In genomic region chr19:14889794-14890193, GRCm38 (mm10) we compare ENCODE assay signal across 10 mouse cellular contexts.
DNase-seq lines count a peak whose midpoint lies in the region; ATAC-seq and TF ChIP-seq lines count a peak whose summit lies in the region.
"Had no signal": no experiment of that assay in that cellular context is flagged by ENCODE, and none has a peak within 500 bp of the region (broad histone marks: within the 10 kb centered on the region; RNA-seq: fewer than 3 reads in every experiment).

No protein-coding gene starts in this region.

- intact Hi-C loops in gastrocnemius, adult 2 months (cut with DNase I), result no loop called here

- H3K9me3 ChIP-seq in E14TG2a.4 (ENCODE audit: low read length), result no peaks in the 10 kb centered on the region
- H3K9me3 ChIP-seq in forebrain, embryonic 16.5 days (ENCODE audit: control insufficient read depth, low read length), result no peaks in the 10 kb centered on the region
- no peaks in the 10 kb centered on the region for H3K9me3 ChIP-seq in midbrain, embryonic 10.5 days (replicated peaks)

- DNase-seq in frontal cortex, adult 2 months (ENCODE audit: extremely low spot score in 1 of 2, low spot score in 1 of 2), result no peak
- DNase-seq in midbrain, embryonic 10.5 days (ENCODE audit: low spot score), result peak; percentile 31
- no peak for DNase-seq in urinary bladder, postnatal 4 days (ENCODE audit: low spot score in 2 of 2)
- no peak for DNase-seq in gastrocnemius, adult 2 months
- DNase-seq in cerebellum, adult 9-10 months, result no peak
- DNase-seq: cerebellum, postnatal 25 days had no signal

- H3K27me3 ChIP-seq in E14TG2a.4 (ENCODE audit: insufficient read depth, low read length), result peaks cover 9% of the 10 kb centered on the region; the same call in 1 of the 2 replicates
- peaks cover 6% of the 10 kb centered on the region; the same call in 1 of the 2 replicates for H3K27me3 ChIP-seq in forebrain, embryonic 16.5 days (replicated peaks; ENCODE audit: control insufficient read depth, insufficient read depth, low read length)
- H3K27me3 ChIP-seq in midbrain, embryonic 10.5 days (ENCODE audit: low read depth, poor library complexity, severe bottlenecking), result peaks cover 62% of the 10 kb centered on the region

- no peak overlapping the region for H3K9ac ChIP-seq in forebrain, embryonic 16.5 days (replicated peaks; ENCODE audit: low read depth, low read length)

- H3K27ac ChIP-seq in forebrain, embryonic 16.5 days (ENCODE audit: low read length), result no peak overlapping the region
- H3K27ac ChIP-seq in midbrain, embryonic 10.5 days (replicated peaks), result peak overlapping the region; percentile 86
- H3K27ac ChIP-seq in gastrocnemius, adult 2 months, result no peak overlapping the region
- H3K27ac ChIP-seq: macrophage had no signal

- no peaks in the 10 kb centered on the region for H3K36me3 ChIP-seq in E14TG2a.4 (ENCODE audit: insufficient read depth, low read length)
- H3K36me3 ChIP-seq in forebrain, embryonic 16.5 days (ENCODE audit: control insufficient read depth, insufficient read depth), result no peaks in the 10 kb centered on the region
- H3K36me3 ChIP-seq in midbrain, embryonic 10.5 days, result no peaks in the 10 kb centered on the region

- 0 out of 2 replicates have a peak, but pooled peaks have one; percentile 12 for ATAC-seq in frontal cortex, adult (ENCODE audit: low TSS enrichment)
- ATAC-seq in forebrain, embryonic 16.5 days, result peak; percentile 15

- peaks cover 49% of the 10 kb centered on the region for H3K4me1 ChIP-seq in E14TG2a.4 (replicated peaks; ENCODE audit: low read depth, low read length)
- H3K4me1 ChIP-seq in forebrain, embryonic 16.5 days (replicated peaks; ENCODE audit: control insufficient read depth, insufficient read depth, low read length), result peaks cover 34% of the 10 kb centered on the region
- peaks cover 52% of the 10 kb centered on the region for H3K4me1 ChIP-seq in midbrain, embryonic 10.5 days

- no peak for TF ChIP-seq CTCF in E14TG2a.4 (conservative IDR thresholded peaks at IDR 0.05; ENCODE audit: low read length)
- TF ChIP-seq CTCF in gastrocnemius, adult 2 months (IDR thresholded peaks at IDR 0.05), result no peak

- peak overlapping the region; percentile 60 for H3K4me3 ChIP-seq in E14TG2a.4 (replicated peaks; ENCODE audit: low read length)
- H3K4me3 ChIP-seq in forebrain, embryonic 16.5 days (replicated peaks; ENCODE audit: low read length), result no peak overlapping the region
- peak overlapping the region; percentile 48 for H3K4me3 ChIP-seq in midbrain, embryonic 10.5 days
- no peak overlapping the region for H3K4me3 ChIP-seq in gastrocnemius, adult 2 months

- H3K4me2 ChIP-seq in forebrain, embryonic 16.5 days (ENCODE audit: low read length), result peak overlapping the region; percentile 6; the same call in 1 of the 2 replicates

- WGBS in forebrain, embryonic 16.5 days, result 16% methylated on average over 3 of the region's 3 CpGs
- 33% methylated on average over 3 of the region's 3 CpGs for WGBS in midbrain, embryonic 10.5 days

Comparison
In these comparisons a context has a peak if more than half of its experiments do, and no peak if none do; other contexts are left out.
1. H3K4me3 ChIP-seq: peak in E14TG2a.4 (single experiment) and midbrain, embryonic 10.5 days (single experiment); none in forebrain, embryonic 16.5 days (single experiment) and gastrocnemius, adult 2 months (single experiment).